In the genomic region with DNA sequence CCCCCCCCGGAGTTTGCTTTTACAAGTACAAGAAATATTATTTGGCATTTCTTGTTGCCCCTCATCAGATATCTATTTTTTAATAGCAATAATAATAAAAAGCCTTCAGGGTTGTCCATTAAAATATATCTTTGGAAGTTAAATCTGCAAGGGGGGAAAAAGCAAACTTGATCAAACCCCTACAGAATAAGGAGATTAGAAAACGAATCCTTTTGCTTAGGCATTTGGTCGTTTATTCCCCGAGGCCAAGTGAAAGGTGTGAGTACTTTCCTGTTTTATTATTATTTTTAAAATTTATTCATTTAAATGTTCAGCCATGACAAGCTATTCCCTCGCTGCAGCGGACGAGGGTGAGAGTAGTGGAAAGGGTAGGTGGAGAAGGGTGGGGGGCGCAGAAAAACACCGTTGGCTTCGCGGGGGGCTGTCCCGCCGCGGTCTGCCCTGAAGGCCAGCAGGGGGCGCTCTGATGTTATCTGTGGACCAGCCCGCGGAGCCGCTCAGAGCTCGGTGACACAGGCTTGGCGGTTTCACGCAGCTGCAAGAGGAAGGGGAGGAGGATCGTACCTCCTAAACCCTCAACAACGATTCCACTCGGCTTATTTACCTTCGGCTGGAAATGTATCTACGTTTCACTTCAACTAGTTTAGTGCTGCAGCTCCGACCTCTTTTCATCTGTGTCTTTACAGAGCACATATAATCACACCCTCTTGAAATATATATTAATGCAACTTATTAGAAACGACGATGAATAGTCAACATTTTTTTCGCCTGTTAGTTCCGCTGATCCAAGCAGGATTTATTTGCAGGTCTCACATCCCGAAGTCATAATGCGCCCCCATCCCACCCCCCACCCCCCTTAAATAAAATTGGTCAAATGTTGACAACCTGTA, we compare ENCODE assay signal across 8 mouse cellular contexts.
DNase-seq lines count a peak whose midpoint lies in the region; ATAC-seq and TF ChIP-seq lines count a peak whose summit lies in the region.

No protein-coding gene starts in this region.

- 0 out of 2 replicates have a peak, but pooled peaks cover 2% of the 10 kb centered on the region for H3K4me1 ChIP-seq in embryonic fibroblast, embryonic 13.5 days (ENCODE audit: control insufficient read depth, insufficient read depth, low read length)
- peaks cover 66% of the 10 kb centered on the region for H3K4me1 ChIP-seq in heart, embryonic 13.5 days
- 0 out of 2 replicates have a peak, but pooled peaks cover 22% of the 10 kb centered on the region for H3K4me1 ChIP-seq in kidney, postnatal 0 days (replicated peaks; ENCODE audit: insufficient read depth, low read length)
- peaks cover 34% of the 10 kb centered on the region for H3K4me1 ChIP-seq in stomach, embryonic 14.5 days (ENCODE audit: control insufficient read depth, insufficient read depth, low read length)

- no peak overlapping the region for H3ac ChIP-seq in myocyte (ENCODE audit: control insufficient read depth, insufficient read length)

- no peak for TF ChIP-seq POLR2A in embryonic fibroblast, embryonic 13.5 days (IDR thresholded peaks at IDR 0.05; ENCODE audit: low read depth, low read length)
- TF ChIP-seq POLR2A in myocyte (IDR thresholded peaks at IDR 0.05; ENCODE audit: insufficient read length, low read depth) = peak; percentile 41

- WGBS in heart, embryonic 13.5 days = 2% methylated on average over 33 of the region's 33 CpGs
- WGBS in kidney, postnatal 0 days = 1% methylated on average over 33 of the region's 33 CpGs
- under 1% methylated on average over 33 of the region's 33 CpGs for WGBS in stomach, embryonic 14.5 days

- peak overlapping the region; percentile 80 for H3K4me2 ChIP-seq in heart, embryonic 13.5 days
- H3K4me2 ChIP-seq in kidney, postnatal 0 days (ENCODE audit: low read length) = peak overlapping the region; percentile 58
- H3K4me2 ChIP-seq in myocyte (ENCODE audit: low read depth) = peak overlapping the region; percentile 82
- H3K4me2 ChIP-seq in stomach, embryonic 14.5 days (replicated peaks; ENCODE audit: low read depth, low read length) = peak overlapping the region; percentile 59

- peak overlapping the region; percentile 22 for H3K4me3 ChIP-seq in embryonic fibroblast, embryonic 13.5 days (ENCODE audit: insufficient read depth, low read length)
- peak overlapping the region; percentile 53 for H3K4me3 ChIP-seq in heart, embryonic 13.5 days
- H3K4me3 ChIP-seq in kidney, postnatal 0 days (replicated peaks; ENCODE audit: low read depth, low read length) = peak overlapping the region; percentile 31
- peak overlapping the region; percentile 40 for H3K4me3 ChIP-seq in myocyte
- peak overlapping the region; percentile 30 for H3K4me3 ChIP-seq in stomach, embryonic 14.5 days (ENCODE audit: low read depth, low read length)

- no peaks in the 10 kb centered on the region for H3K79me2 ChIP-seq in myocyte (ENCODE audit: control insufficient read depth, insufficient read depth)

- peaks cover 51% of the 10 kb centered on the region for H3K27me3 ChIP-seq in heart, embryonic 13.5 days (replicated peaks)
- 0 out of 2 replicates have a peak, but pooled peaks cover 4% of the 10 kb centered on the region for H3K27me3 ChIP-seq in kidney, postnatal 0 days (ENCODE audit: insufficient read depth, low read length)
- H3K27me3 ChIP-seq in myocyte (ENCODE audit: control insufficient read depth, insufficient read depth, insufficient read length) = no peaks in the 10 kb centered on the region
- H3K27me3 ChIP-seq in stomach, embryonic 14.5 days (ENCODE audit: control insufficient read depth, insufficient read depth, low read length) = no peaks in the 10 kb centered on the region

- peak; percentile 80 for DNase-seq in 416B (ENCODE audit: low read depth)
- DNase-seq in adrenal gland, postnatal 4 days (ENCODE audit: low spot score in 2 of 2) = peak; percentile 67 to 75
- DNase-seq in kidney, postnatal 0 days (ENCODE audit: low spot score) = peak; percentile 94
- peak; percentile 81 for DNase-seq in liver

- peak overlapping the region; percentile 73 for H3K9ac ChIP-seq in heart, embryonic 13.5 days
- H3K9ac ChIP-seq in kidney, postnatal 0 days (ENCODE audit: low read depth, low read length) = 0 out of 2 replicates have a peak overlapping the region, but pooled peaks have one; percentile 18
- H3K9ac ChIP-seq in stomach, embryonic 14.5 days (replicated peaks; ENCODE audit: low read depth, low read length) = 0 out of 2 replicates have a peak overlapping the region, but pooled peaks have one; percentile 14

- no peak overlapping the region for H3K27ac ChIP-seq in embryonic fibroblast, embryonic 13.5 days (ENCODE audit: insufficient read depth, low read length)
- H3K27ac ChIP-seq in heart, embryonic 13.5 days (replicated peaks) = peak overlapping the region; percentile 25
- peak overlapping the region; percentile 54; the same call in 1 of the 2 replicates for H3K27ac ChIP-seq in kidney, postnatal 0 days
- H3K27ac ChIP-seq in stomach, embryonic 14.5 days (ENCODE audit: low read length) = no peak overlapping the region

- ATAC-seq in heart, embryonic 13.5 days (ENCODE audit: extremely low read depth, insufficient number of reproducible peaks, low FRiP score, low TSS enrichment) = no peak
- peak; percentile 46 for ATAC-seq in kidney, postnatal 0 days (replicated peaks; ENCODE audit: low FRiP score, low read depth)
- peak; percentile 80 for ATAC-seq in stomach, embryonic 14.5 days (ENCODE audit: insufficient number of reproducible peaks, insufficient read depth, low FRiP score, low read depth)

- H3K36me3 ChIP-seq in heart, embryonic 13.5 days = no peaks in the 10 kb centered on the region
- no peaks in the 10 kb centered on the region for H3K36me3 ChIP-seq in kidney, postnatal 0 days (ENCODE audit: insufficient read depth, low read length)
- no peaks in the 10 kb centered on the region for H3K36me3 ChIP-seq in myocyte (ENCODE audit: control insufficient read depth, insufficient read depth)
- no peaks in the 10 kb centered on the region for H3K36me3 ChIP-seq in stomach, embryonic 14.5 days (ENCODE audit: control insufficient read depth, insufficient read depth, low read length)

- H3K9me3 ChIP-seq in heart, embryonic 13.5 days = no peaks in the 10 kb centered on the region
- H3K9me3 ChIP-seq in kidney, postnatal 0 days (replicated peaks; ENCODE audit: low read length) = no peaks in the 10 kb centered on the region
- H3K9me3 ChIP-seq in stomach, embryonic 14.5 days (ENCODE audit: control insufficient read depth, low read depth, low read length) = no peaks in the 10 kb centered on the region

- peak; percentile 73 for TF ChIP-seq CTCF in embryonic fibroblast, embryonic 13.5 days (IDR thresholded peaks at IDR 0.05; ENCODE audit: borderline replicate concordance, insufficient read depth, low read length)
- TF ChIP-seq CTCF in kidney, postnatal 0 days (IDR thresholded peaks at IDR 0.05; ENCODE audit: low read depth) = peak; percentile 92

TF ChIP-seq in myocyte, 11 proteins besides CTCF, POLR2A, EP300 and RAD21:
- TF ChIP-seq MYOD1 (IDR thresholded peaks at IDR 0.05; ENCODE audit: control insufficient read depth in 1 of 3, insufficient read length in 2 of 3, low read depth in 2 of 3) = peak in 2 of 3 experiments; percentile 26 to 38
- TF ChIP-seq TCF3 (IDR thresholded peaks at IDR 0.05; ENCODE audit: insufficient read length, low read depth) = no peak
- TF ChIP-seq USF1 (IDR thresholded peaks at IDR 0.05; ENCODE audit: low read depth) = no peak
- TF ChIP-seq POLR2AphosphoS2 (IDR thresholded peaks at IDR 0.05; ENCODE audit: insufficient read length, low read depth) = peak; percentile 85
- peak in 1 of 3 experiments; percentile 56 for TF ChIP-seq MYOG (IDR thresholded peaks at IDR 0.05; ENCODE audit: control insufficient read depth in 1 of 3, insufficient read depth in 1 of 3, insufficient read length in 2 of 3, low read depth in 2 of 3)
TF ChIP-seq in myocyte: peak in this region for 3.

Comparison
In these comparisons a context has a peak if more than half of its experiments do, and no peak if none do; other contexts are left out.
1. H3K27ac ChIP-seq: peak in heart, embryonic 13.5 days (single experiment) and kidney, postnatal 0 days (single experiment); none in embryonic fibroblast, embryonic 13.5 days (single experiment) and stomach, embryonic 14.5 days (single experiment).
2. H3K9ac ChIP-seq: peak in every context shown above with its lines; median percentile 73 in heart, embryonic 13.5 days; 18 in kidney, postnatal 0 days; 14 in stomach, embryonic 14.5 days.
3. Peak in every context shown above with its lines, with median percentiles within 50 percentile points of each other: DNase-seq, H3K4me3 ChIP-seq and H3K4me2 ChIP-seq.